Mouse (Mus musculus): ENCODE measurements at regions not wholly inside any gene's neighbourhood (a gene's known extent, or its start where the extent isn't known, plus 50 kb on each side); places are given as distances from the start of the nearest gene placed in this dataset.
"Not testable (repeated sequence)": the region's sequence is repeated elsewhere in the genome, so short reads cannot be mapped to it uniquely, and the experiment has no call there.

GRCm38 (mm10) chr5:16937840-16938239 lies 146.2 kb downstream of the Gm28710 start:
- peak in 1 of 2 experiments; percentile 29 for DNase-seq

DNA sequence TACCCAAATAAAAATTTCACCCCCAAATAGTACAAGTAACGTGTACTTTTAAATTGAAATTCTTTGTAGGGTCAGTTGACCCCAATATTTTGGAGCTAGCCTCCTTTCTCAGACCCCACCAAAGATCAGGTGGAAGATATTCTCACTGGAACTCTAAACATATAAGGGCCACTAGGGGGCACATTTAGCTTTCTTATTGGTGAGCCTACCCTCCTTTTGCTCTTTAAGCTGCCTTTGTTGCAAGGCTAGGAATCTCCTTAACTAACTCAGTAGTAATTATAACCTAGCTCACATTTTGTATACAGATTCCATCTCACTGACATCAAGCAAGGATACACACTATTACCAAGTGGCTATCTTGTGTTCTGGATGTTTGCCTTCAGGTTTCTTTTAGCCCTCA lies 155.8 kb downstream of the Gm28710 start:
- no peak for DNase-seq

- no peak for DNase-seq
These were observed 176.1 kb downstream of the Gm28710 start for GRCm38 (mm10) chr5:16967735-16968134.

GRCm38 (mm10) chr5:16968817-16969216 lies 177.2 kb downstream of the Gm28710 start:
- DNase-seq, result not testable (repeated sequence)

DNA sequence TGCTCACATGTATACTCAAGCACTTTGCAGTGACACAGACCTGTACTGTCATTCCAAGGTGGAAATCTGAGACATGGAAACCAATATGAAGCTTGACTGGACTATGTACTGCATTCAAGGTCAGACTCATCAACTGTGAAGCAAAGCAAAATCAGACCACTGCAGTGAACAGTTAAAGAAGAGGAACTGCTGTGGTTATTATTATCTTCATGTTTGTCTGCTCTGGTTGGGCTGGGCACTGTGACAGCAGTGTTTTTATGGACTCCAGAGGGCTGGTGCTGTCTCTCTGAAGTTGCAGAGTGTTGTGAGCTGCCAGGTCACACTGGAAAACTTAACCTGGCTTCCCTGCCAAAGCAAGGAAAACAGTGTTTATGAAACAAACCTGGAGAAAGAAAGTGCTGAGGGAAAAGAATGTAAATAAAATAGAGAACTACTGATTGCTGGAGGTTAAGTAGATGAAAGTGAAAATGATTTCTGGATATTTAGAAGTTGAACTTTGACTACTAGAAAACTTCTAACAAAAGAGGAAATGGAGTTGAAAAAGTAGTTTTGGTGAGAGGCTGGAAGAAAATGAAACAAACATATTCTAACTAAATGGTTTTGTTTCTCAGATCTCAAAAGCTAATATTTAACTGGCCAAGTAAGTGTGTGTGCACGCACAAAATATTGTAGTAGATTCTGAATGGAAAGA lies 181.7 kb downstream of the Gm28710 start:
- DNase-seq, result no peak

GRCm38 (mm10) chr5:16976006-16976405 lies 184.4 kb downstream of the Gm28710 start:
- peak; percentile 11 to 14 for DNase-seq

DNA sequence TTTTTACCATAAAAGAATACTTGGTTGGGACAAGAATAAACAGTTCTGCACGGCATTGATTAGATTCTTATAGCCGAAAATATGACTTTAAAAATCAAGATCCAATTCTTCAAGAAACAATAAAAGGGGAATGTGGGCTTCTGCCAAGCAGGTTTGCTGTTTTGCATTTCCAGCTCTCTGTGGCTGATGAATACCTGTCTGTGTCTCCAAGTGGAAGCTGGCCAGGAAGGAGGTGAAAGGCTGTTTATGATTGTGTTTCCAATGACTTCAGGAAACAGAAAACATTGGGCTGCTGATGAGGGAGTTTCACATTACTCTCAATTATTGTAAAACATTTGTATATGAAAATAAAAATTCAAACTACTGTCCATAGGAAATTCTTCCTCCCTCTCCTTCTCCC lies 193.3 kb downstream of the Gm28710 start:
- DNase-seq, result no peak

DNA sequence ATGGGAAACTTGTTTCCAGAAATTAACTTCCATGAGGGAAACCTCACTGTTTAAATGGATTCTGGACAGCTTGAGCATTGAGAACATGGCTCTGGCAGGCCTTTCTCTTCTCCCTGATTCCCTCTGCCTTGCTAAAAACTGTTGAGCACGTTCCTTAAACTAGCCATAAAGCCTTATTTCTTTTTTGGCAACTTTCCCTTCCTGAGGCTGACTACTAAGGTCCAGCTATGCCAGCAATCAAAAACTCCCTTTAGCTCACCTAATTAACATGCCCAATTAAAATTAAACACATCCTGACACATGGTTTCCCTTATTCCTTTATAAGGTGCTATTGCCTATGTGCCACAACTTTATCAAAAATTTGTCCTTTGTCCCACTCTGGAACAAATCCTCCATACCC lies 199.9 kb downstream of the Gm28710 start:
- no peak for DNase-seq

DNA sequence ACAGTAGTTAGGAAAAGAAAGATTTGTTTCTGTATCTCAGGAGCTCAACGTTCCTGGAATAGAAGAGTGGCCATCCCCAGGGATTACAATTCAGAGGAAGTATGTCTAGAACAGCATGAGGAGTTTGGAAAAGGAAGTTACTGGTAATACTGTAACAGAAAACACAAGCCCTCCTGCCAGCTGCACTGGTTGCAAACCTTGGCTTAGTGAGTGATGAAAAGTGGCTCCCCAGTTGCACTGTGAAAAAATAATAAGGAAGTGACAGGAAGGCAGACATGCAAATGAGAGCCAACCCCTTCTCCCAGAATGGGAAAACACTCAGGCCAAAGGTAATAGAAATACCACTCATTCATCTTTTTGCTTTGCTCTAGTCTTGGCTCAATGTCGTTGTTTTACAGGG lies 207.6 kb downstream of the Gm28710 start:
- no peak for DNase-seq

DNA sequence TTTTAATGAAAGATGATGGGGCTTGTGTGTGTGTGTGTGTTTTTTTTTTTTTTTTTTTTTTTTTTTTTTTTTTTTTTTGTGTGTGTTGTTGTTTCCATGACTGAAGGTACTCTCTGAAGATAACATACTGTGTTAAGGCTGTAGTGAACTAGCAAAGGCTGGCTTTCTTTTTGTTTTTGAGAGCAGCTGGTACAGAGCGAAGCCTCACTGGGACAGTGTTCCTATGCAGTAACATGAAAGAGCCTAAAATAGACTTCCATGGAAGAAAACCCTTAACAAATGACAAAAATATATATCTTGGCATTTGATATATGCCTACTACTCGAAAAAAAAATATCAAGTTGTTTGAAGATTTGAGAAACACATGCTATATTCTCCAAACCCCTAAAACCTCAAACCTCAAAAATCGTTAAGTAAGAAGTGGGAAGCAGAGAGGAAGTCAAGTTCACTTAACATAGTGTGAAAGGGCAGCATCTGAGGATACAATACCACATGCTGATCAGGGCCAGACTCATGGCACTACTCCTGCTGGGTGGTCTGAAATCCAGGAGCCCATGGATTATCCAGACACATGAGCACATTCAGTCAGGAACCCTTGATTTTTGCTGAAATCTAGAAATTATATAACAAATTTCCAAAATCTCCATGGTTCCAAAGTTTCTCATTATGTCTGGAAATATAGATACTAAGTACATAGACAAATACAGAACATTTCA lies 215.4 kb downstream of the Gm28710 start:
- DNase-seq, result no peak

DNA sequence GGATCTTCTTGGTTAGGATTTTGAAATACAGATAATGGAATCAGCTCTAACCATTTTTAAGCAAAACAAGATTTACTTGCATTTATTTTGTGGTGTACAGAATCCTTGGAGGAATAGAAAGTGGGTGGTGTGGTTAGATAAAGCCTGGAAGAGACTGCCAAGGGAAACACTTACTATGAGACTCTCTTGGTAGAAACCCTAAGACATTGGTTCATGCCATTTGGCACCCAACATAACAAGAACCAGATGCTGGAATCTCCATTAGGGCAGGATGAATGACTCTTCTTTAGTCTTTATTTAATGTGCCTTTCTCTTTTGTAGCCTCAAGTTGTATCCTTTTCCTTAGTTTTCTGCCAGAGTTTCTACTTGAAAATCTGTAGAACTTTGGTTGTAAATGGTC lies 230.0 kb downstream of the Gm28710 start:
- DNase-seq, result no peak

DNA sequence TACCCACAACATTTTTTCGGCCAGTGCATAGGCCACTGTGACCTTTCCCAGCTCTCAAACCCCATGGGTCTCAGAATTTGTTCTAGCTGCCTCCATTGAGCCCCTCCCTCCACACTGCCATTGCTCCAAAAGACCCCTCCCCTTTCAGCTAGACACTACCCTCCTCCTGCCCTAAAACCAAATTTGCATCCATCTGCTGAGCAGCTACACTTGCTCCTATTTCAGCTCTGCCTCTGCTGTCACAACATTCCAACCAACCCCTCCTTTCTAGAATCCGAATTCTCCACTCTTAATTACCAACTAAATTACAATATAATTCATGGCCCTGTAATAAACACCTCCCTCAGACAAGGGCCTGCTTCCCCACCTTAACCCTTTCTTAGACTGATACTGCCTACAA lies 262.3 kb downstream of the Gm28710 start:
- DNase-seq, result no peak

- no peak for DNase-seq
These were observed 273.0 kb downstream of the Gm28710 start for GRCm38 (mm10) chr5:17064565-17064964.

DNA sequence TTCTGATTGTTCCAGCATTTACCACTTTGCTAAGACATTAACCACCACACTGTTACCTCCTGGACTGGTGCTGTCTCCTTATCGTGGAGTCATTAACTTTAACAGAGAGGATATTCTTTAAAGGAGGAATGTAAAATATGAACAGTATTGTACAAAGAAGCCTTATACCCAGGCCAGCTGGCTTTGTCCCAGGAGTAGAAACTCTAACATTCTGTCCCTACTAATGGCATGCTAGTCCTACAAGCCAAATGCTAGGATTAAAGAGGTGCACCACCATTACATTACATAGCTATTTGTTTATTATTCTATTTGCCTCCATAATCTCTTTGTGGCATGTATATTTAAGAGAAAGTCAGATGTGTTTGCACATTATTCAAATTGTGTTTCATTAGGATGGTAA lies 288.8 kb downstream of the Gm28710 start:
- DNase-seq, result no peak

- DNase-seq, result no peak
These were observed 261.4 kb upstream of the Speer4f2 start for GRCm38 (mm10) chr5:17111556-17111955.

GRCm38 (mm10) chr5:17112026-17112425 lies 261.0 kb upstream of the Speer4f2 start:
- DNase-seq, result no peak

GRCm38 (mm10) chr5:17115035-17115434 lies 257.9 kb upstream of the Speer4f2 start:
- no peak for DNase-seq

GRCm38 (mm10) chr5:17116072-17116471 lies 256.9 kb upstream of the Speer4f2 start:
- no peak for DNase-seq

DNA sequence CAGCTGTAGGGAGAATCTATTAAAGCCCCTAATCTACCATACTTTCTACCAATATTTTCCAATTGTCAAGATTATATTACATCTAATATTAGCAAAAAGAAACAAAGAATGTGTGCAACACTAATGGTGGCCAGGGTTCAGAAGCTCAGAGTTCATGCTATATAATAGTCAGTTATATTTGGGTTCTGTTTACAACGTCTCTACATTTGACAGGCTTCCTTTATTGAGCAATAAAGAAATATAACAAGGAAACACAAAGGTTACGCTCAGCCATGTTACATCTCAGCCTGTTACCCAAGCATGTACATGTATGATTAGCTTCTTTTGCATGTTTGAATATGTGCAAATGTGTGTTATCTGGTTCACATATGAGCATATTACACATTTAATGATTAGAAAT lies 247.7 kb upstream of the Speer4f2 start:
- DNase-seq, result no peak

- no peak for DNase-seq
These were observed 245.5 kb upstream of the Speer4f2 start for GRCm38 (mm10) chr5:17127501-17127900.

DNA sequence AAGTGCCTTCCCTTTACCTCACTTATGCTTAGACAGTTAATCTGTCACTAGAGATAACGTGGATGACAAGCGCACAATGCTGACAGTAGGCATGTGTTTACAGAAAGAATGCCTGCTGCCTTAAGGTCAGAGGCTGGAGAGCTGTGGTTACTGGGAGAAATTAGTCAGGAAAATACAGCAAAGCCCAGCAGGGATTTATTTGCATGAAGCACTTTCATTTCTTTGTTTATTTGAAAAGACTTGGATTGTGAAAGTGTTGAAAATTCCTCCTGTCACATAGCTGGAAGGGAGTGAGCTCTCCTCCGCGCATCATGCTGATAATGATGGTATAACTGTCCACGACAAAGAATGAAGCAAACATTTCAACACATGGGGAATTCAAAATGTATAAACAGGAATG lies 237.5 kb upstream of the Speer4f2 start:
- DNase-seq, result no peak

GRCm38 (mm10) chr5:17141555-17141954 lies 231.4 kb upstream of the Speer4f2 start:
- DNase-seq, result no peak

GRCm38 (mm10) chr5:17174562-17174961 lies 198.4 kb upstream of the Speer4f2 start:
- DNase-seq, result no peak

DNA sequence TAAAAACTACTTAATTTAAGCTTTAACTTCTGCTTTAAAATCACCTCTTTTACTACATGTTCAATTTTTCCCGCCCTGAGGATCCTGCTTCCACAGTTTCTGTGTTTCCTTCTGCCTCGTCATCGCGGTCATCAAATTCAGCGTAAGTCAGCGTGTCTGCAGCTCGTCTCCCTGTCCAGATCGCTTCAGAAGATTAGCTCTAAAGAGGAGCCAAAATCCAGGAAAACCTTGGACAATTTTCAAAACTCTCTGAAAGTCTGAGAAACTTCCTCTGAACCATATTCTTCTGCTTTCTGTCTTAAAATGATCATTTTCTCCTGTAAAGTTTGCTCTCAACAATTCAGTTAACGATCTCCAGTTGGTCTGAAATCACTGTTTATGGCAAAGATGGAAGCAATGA lies 196.2 kb upstream of the Speer4f2 start:
- DNase-seq, result no peak
